Mouse (Mus musculus): ENCODE results near the gene Atp6v1d. TPM values are rescaled to one million over a fixed set of nuclear protein-coding genes. Genes with fewer than 3 reads are reported as not detected.

The Atp6v1d gene
- polyA plus RNA-seq, 1 experiment from 2014 or later, result 63.8 TPM

Other genes with a start within 250 kb of the Atp6v1d start
- gene Fam71d, start 170.1 kb downstream of the Atp6v1d start, polyA plus RNA-seq (2015; fragmentation: Nextera tagmentation; extraction: Ambion mirVana), result not detected in 2 replicates
- gene Mpp5, start 112.7 kb downstream of the Atp6v1d start, polyA plus RNA-seq (2015; fragmentation: Nextera tagmentation; extraction: Ambion mirVana), result 15.6 and 17.5 TPM in 2 replicates
- gene Eif2s1, start 181 bp upstream of the Atp6v1d start, polyA plus RNA-seq (2015; fragmentation: Nextera tagmentation; extraction: Ambion mirVana), result 187 and 190 TPM in 2 replicates
- gene Plek2, start 45.3 kb upstream of the Atp6v1d start, polyA plus RNA-seq (2015; fragmentation: Nextera tagmentation; extraction: Ambion mirVana), result 7.3 and 8.7 TPM in 2 replicates
- gene Tmem229b, start 146.0 kb upstream of the Atp6v1d start, polyA plus RNA-seq (2015; fragmentation: Nextera tagmentation; extraction: Ambion mirVana), result 5.8 and 6.0 TPM in 2 replicates
- 3.4 TPM in 2 replicates for gene Plekhh1, start 167.5 kb upstream of the Atp6v1d start, polyA plus RNA-seq (2015; fragmentation: Nextera tagmentation; extraction: Ambion mirVana)
- 35.4 and 36.1 TPM in 2 replicates for gene Pigh, start 228.0 kb upstream of the Atp6v1d start, polyA plus RNA-seq (2015; fragmentation: Nextera tagmentation; extraction: Ambion mirVana)